Mouse (Mus musculus): ENCODE results near the gene Lhx1. TPM values are rescaled to one million over a fixed set of nuclear protein-coding genes. Genes with fewer than 3 reads are reported as not detected.

Lhx1 gene
- polyA plus RNA-seq, 1 experiment from 2014 or later: not detected

DNA sequence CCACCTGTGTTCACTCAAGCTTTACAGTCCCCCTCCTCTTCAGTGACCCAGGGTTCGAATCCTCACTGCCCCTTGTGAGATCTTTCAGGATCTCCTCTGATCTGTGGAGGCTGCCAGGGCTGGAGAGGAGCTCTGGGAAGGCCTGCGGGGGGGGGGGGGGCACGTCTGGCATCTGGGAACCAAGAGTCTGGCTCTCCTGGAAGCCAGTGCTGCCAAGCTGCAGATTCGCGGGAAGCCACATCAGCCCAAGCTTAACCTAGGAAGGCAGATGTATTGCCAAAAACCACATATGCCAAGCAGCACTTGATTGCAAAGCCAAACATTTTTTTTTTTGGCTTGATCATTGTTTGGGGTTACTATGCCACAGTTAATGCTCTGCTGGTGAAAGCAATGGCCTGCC is 36.2 kb upstream of the Lhx1 start:
- no peaks in the 10 kb centered on the region for H3K27me3 ChIP-seq (ENCODE audit: control insufficient read depth, insufficient read depth, low read length)
- H3K4me1 ChIP-seq (replicated peaks; ENCODE audit: control insufficient read depth, insufficient read depth): no peaks in the 10 kb centered on the region
- H3K27ac ChIP-seq (replicated peaks): no peak overlapping the region
- H3K4me2 ChIP-seq (replicated peaks; ENCODE audit: low read depth): no peak overlapping the region
- H3K9ac ChIP-seq (ENCODE audit: low read length): no peak overlapping the region
- H3K36me3 ChIP-seq (ENCODE audit: control insufficient read depth, insufficient read depth, low read length): no peaks in the 10 kb centered on the region
- no peak for ATAC-seq (ENCODE audit: low FRiP score, low TSS enrichment)
- H3K4me3 ChIP-seq (ENCODE audit: low read depth, low read length): no peak overlapping the region
- TF ChIP-seq CTCF (IDR thresholded peaks at IDR 0.05; ENCODE audit: low read depth): no peak
- TF ChIP-seq EP300 (optimal IDR thresholded peaks at IDR 0.05): no peak
- 50% methylated on average over 5 of the region's 5 CpGs for WGBS
- no peaks in the 10 kb centered on the region for H3K9me3 ChIP-seq (ENCODE audit: control insufficient read depth, low read length)
- no peak for DNase-seq (ENCODE audit: low spot score)

DNA sequence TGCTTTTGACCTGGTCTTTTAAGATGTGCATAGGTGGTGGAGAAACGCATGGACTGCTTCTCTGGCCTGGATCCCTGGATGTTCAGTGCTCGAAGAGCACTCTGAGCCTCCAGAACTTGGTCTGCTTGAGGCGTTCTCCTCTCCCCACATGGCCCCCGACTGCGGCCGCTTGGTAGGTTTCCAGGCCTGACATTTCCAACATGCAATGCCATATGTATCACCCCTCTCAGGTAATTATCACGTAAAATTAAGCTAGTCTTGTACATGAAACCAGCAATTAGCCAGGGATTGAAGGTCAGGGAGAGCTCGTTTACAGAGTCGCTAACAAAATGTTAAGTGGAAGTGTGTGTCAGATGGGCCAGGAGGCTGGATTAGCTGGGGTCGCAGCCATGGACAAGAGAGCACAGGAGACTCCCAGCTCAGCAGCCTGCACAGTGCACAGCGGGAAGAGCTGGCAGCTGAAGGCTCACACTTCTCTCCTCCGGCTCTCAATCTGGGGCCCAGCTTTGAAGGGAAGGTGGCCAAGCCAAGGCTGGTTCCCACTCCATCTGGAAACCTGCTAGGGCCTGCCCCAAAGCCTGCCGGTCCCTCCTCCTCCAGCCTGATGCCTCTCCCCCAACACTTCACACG is 28.6 kb upstream of the Lhx1 start:
- Histone ChIP-seq H3K27ac (replicated peaks) (no peak overlapping the region), H3K36me3 (ENCODE audit: control insufficient read depth, insufficient read depth, low read length) (no peaks in the 10 kb centered on the region), H3K4me1 (replicated peaks; ENCODE audit: control insufficient read depth, insufficient read depth) (no peaks in the 10 kb centered on the region), H3K27me3 (ENCODE audit: control insufficient read depth, insufficient read depth, low read length) (no peaks in the 10 kb centered on the region), H3K9ac (ENCODE audit: low read length) (no peak overlapping the region), H3K4me3 (ENCODE audit: low read depth, low read length) (no peak overlapping the region), H3K4me2 (replicated peaks; ENCODE audit: low read depth) (no peak overlapping the region), H3K9me3 (ENCODE audit: control insufficient read depth, low read length) (no peaks in the 10 kb centered on the region)
- DNase-seq (ENCODE audit: low spot score) (no peak), ATAC-seq (ENCODE audit: low FRiP score, low TSS enrichment) (no peak)
- WGBS: 82% methylated on average over 14 of the region's 14 CpGs
- TF ChIP-seq EP300 (optimal IDR thresholded peaks at IDR 0.05) (no peak), CTCF (IDR thresholded peaks at IDR 0.05; ENCODE audit: low read depth) (no peak)

DNA sequence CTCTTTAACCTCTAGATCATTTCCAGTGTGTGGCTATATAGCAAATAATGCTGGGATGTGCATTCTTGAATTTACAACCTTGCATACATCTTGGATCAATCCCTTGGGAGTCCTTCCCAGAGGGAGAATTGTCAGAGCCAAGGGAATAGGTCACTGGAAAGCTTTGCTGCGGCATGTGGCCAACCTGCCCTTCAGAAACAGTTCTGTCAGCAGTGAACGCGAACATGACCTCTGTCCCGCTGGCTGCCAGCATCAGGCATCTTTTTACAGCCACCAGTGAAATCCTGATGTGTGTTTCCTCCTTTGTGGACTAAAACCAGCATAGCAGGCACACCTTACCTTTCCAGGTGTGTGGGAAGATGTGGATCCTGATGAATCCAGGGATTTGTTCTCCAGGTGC is 26.0 kb upstream of the Lhx1 start:
- no peak for ATAC-seq (ENCODE audit: low FRiP score, low TSS enrichment)
- Histone ChIP-seq H3K27ac (replicated peaks) (no peak overlapping the region), H3K9ac (ENCODE audit: low read length) (no peak overlapping the region), H3K4me2 (replicated peaks; ENCODE audit: low read depth) (no peak overlapping the region), H3K36me3 (ENCODE audit: control insufficient read depth, insufficient read depth, low read length) (no peaks in the 10 kb centered on the region), H3K4me3 (ENCODE audit: low read depth, low read length) (no peak overlapping the region), H3K9me3 (ENCODE audit: control insufficient read depth, low read length) (no peaks in the 10 kb centered on the region), H3K4me1 (replicated peaks; ENCODE audit: control insufficient read depth, insufficient read depth) (no peaks in the 10 kb centered on the region), H3K27me3 (ENCODE audit: control insufficient read depth, insufficient read depth, low read length) (no peaks in the 10 kb centered on the region)
- WGBS: 69% methylated on average over 4 of the region's 4 CpGs
- DNase-seq (ENCODE audit: low spot score): no peak
- no peak for TF ChIP-seq EP300 (optimal IDR thresholded peaks at IDR 0.05)
- no peak for TF ChIP-seq CTCF (IDR thresholded peaks at IDR 0.05; ENCODE audit: low read depth)

DNA sequence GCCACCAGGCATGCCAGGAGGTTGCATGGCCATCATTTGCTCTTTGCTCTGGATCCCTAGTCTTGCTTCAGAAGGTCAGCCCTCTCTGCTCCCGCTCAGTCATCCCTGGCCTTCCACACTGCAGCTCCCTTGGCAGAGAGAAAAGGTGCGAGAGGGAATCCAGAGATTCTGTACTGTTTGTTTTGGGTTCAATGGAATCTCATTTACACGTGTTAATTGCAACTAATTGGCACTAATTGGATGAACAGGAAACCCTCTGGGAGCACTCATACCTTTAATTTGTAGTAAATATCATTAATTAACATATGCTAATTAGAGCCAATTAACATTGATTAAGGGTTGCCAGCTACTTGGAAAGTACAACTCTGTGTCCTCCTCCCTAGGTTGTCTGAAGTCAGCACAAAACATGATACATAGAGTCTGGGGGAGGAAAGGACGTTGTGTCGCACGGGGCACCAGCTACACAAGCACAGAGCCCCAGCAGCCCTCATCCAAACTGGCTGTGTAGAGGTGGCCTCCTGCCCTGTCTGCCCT is 24.0 kb upstream of the Lhx1 start:
- H3K27ac ChIP-seq (replicated peaks): no peak overlapping the region
- 57% methylated on average over 6 of the region's 6 CpGs for WGBS
- no peak for ATAC-seq (ENCODE audit: low FRiP score, low TSS enrichment)

DNA sequence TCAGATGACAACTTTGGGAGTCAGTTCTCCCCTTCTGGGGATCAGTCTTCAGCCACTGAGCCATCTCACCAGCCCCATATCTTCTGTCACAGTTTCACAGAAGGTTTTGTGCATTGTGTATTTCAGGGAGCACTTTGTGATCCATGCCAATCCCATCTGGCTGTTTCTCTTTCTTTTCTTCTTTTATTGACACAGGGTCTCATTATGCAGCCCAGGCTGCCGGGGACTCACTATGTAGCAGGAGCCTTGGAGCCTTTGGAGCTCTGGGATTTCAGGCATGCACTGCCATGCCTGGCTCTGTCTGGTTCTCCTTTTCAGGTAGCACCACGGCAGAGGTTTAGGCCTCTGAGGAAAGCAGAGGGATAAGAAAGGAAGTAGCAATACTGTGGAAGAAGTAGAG is 23.0 kb upstream of the Lhx1 start:
- Histone ChIP-seq H3K36me3 (ENCODE audit: control insufficient read depth, insufficient read depth, low read length) (no peaks in the 10 kb centered on the region), H3K4me2 (replicated peaks; ENCODE audit: low read depth) (no peak overlapping the region), H3K27me3 (ENCODE audit: control insufficient read depth, insufficient read depth, low read length) (no peaks in the 10 kb centered on the region), H3K9ac (ENCODE audit: low read length) (no peak overlapping the region), H3K9me3 (ENCODE audit: control insufficient read depth, low read length) (no peaks in the 10 kb centered on the region), H3K4me1 (replicated peaks; ENCODE audit: control insufficient read depth, insufficient read depth) (no peaks in the 10 kb centered on the region), H3K27ac (replicated peaks) (no peak overlapping the region), H3K4me3 (ENCODE audit: low read depth, low read length) (no peak overlapping the region)
- ATAC-seq (ENCODE audit: low FRiP score, low TSS enrichment) (no peak), DNase-seq (ENCODE audit: low spot score) (no peak)
- WGBS: 54% methylated on average over 2 of the region's 2 CpGs
- TF ChIP-seq EP300 (optimal IDR thresholded peaks at IDR 0.05): no peak
- TF ChIP-seq CTCF (IDR thresholded peaks at IDR 0.05; ENCODE audit: low read depth): no peak

More for the DNA sequence above, 24.0 kb upstream of the Lhx1 start:
- Histone ChIP-seq H3K4me1 (replicated peaks; ENCODE audit: control insufficient read depth, insufficient read depth) (no peaks in the 10 kb centered on the region), H3K4me2 (replicated peaks; ENCODE audit: low read depth) (no peak overlapping the region), H3K4me3 (ENCODE audit: low read depth, low read length) (no peak overlapping the region), H3K36me3 (ENCODE audit: control insufficient read depth, insufficient read depth, low read length) (no peaks in the 10 kb centered on the region), H3K9me3 (ENCODE audit: control insufficient read depth, low read length) (no peaks in the 10 kb centered on the region), H3K27me3 (ENCODE audit: control insufficient read depth, insufficient read depth, low read length) (no peaks in the 10 kb centered on the region), H3K9ac (ENCODE audit: low read length) (no peak overlapping the region)
- TF ChIP-seq EP300 (optimal IDR thresholded peaks at IDR 0.05): no peak
- no peak for TF ChIP-seq CTCF (IDR thresholded peaks at IDR 0.05; ENCODE audit: low read depth)
- DNase-seq (ENCODE audit: low spot score): no peak

DNA sequence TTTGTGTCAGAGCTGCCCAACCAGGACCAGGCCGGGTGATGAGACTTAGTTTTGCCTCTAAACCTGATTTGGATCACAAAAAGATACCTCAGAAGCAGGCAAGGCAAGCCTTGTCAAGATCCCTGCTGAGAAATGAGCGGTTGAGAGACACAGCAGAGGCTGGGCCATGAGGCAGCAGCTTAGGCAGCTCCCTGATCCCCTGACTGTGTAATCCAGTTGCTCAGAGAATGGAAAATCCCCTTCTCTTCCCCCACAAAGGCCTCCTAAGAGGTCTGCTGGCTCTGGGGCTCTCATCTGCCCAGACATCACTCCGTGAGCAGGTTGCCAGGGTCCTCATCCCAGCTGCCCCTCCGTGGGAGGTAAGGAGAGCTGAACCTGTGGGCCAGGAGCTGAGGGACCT is 14.6 kb upstream of the Lhx1 start:
- ATAC-seq (ENCODE audit: low FRiP score, low TSS enrichment) (no peak), DNase-seq (ENCODE audit: low spot score) (no peak)
- no peak overlapping the region for H3K9ac ChIP-seq (ENCODE audit: low read length)
- no peak overlapping the region for H3K27ac ChIP-seq (replicated peaks)
- no peaks in the 10 kb centered on the region for H3K36me3 ChIP-seq (ENCODE audit: control insufficient read depth, insufficient read depth, low read length)
- no peaks in the 10 kb centered on the region for H3K4me1 ChIP-seq (replicated peaks; ENCODE audit: control insufficient read depth, insufficient read depth)
- 21% methylated on average over 4 of the region's 4 CpGs for WGBS
- H3K27me3 ChIP-seq (ENCODE audit: control insufficient read depth, insufficient read depth, low read length): no peaks in the 10 kb centered on the region
- H3K4me2 ChIP-seq (replicated peaks; ENCODE audit: low read depth): no peak overlapping the region
- no peak overlapping the region for H3K4me3 ChIP-seq (ENCODE audit: low read depth, low read length)
- TF ChIP-seq EP300 (optimal IDR thresholded peaks at IDR 0.05) (no peak), CTCF (IDR thresholded peaks at IDR 0.05; ENCODE audit: low read depth) (no peak)
- H3K9me3 ChIP-seq (ENCODE audit: control insufficient read depth, low read length): no peaks in the 10 kb centered on the region
